Mouse (Mus musculus) limb, embryonic 10.5 days (tissue): ENCODE results near the gene Mpv17l. TPM values are rescaled to one million over a fixed set of nuclear protein-coding genes. Genes with fewer than 3 reads are reported as not detected.
"Not testable (repeated sequence)": the region's sequence is repeated elsewhere in the genome, so short reads cannot be mapped to it uniquely, and the experiment has no call there.

Source experiments
- DNase-seq: peaks from one replicate; pipeline ENCODE4 v3.0.0-alpha.2; 2017; ENCODE audit warnings: low spot score
- H3K27ac ChIP-seq: fragments of 300-500 bp; sonication (generic); 2 replicates; pipeline ENCODE4 v1.5.1; 2016; ENCODE audit warnings: mild to moderate bottlenecking
- H3K27me3 ChIP-seq: fragments of 300-500 bp; sonication (generic); 2 replicates; pipeline ENCODE4 v1.6.1; 2016; ENCODE audit warnings: low read depth, mild to moderate bottlenecking; ENCODE audit not compliant: poor library complexity, severe bottlenecking
- H3K36me3 ChIP-seq: fragments of 300-500 bp; sonication (generic); 2 replicates; pipeline ENCODE4 v1.6.1; 2016; ENCODE audit warnings: mild to moderate bottlenecking, moderate library complexity
- H3K4me1 ChIP-seq: fragments of 300-500 bp; sonication (generic); 2 replicates; pipeline ENCODE4 v1.6.1; 2016
- H3K4me3 ChIP-seq: fragments of 300-500 bp; sonication (generic); 2 replicates; pipeline ENCODE4 v1.5.1; 2016; ENCODE audit warnings: mild to moderate bottlenecking, moderate library complexity
- H3K9me3 ChIP-seq: fragments of 300-500 bp; sonication (generic); replicated peaks from 2 replicates; pipeline ENCODE4 v1.6.1; 2016; ENCODE audit warnings: mild to moderate bottlenecking
- WGBS: fragments of 180-500 bp; shearing (Covaris S2); methylation state at CpG from one replicate; pipeline ENCODE4 v1.1.7; 2016; 5-methylcytosine and 5-hydroxymethylcytosine counted together
- polyA plus RNA-seq: library from polyadenylated mRNA; unstranded; fragments of >200 nt; fragmentation: Nextera tagmentation; extraction: Ambion mirVana; gene quantifications from 2 replicates; pipeline ENCODE4 v1.2.1, GENCODE M21; 2016

Gene Mpv17l
- polyA plus RNA-seq, 1 experiment from 2014 or later, result 2.8 TPM

GRCm38 (mm10) chr16:13898981-13899380 lies 4.0 kb upstream of the Mpv17l start:
- Histone ChIP-seq H3K9me3 (no peaks in the 10 kb centered on the region), H3K4me3 (no peak overlapping the region), H3K27me3 (no peaks in the 10 kb centered on the region), H3K27ac (no peak overlapping the region), H3K4me1 (peaks cover 24% of the 10 kb centered on the region), H3K36me3 (no peaks in the 10 kb centered on the region)
- no peak for DNase-seq
- WGBS, result 70% methylated on average over 2 of the region's 2 CpGs

GRCm38 (mm10) chr16:13902397-13902831 lies 547 bp upstream of the Mpv17l start:
- H3K9me3 ChIP-seq, result no peaks in the 10 kb centered on the region
- no peaks in the 10 kb centered on the region for H3K36me3 ChIP-seq
- H3K27me3 ChIP-seq, result no peaks in the 10 kb centered on the region
- H3K27ac ChIP-seq, result peak overlapping the region; percentile 90
- WGBS, result under 1% methylated on average over 30 of the region's 30 CpGs
- H3K4me1 ChIP-seq, result peaks cover 14% of the 10 kb centered on the region
- H3K4me3 ChIP-seq, result peak overlapping the region; percentile 89
- DNase-seq, result no peak

- Histone ChIP-seq H3K9me3 (no peaks in the 10 kb centered on the region), H3K4me1 (peaks cover 14% of the 10 kb centered on the region), H3K4me3 (peak overlapping the region; percentile 89), H3K27me3 (no peaks in the 10 kb centered on the region), H3K36me3 (no peaks in the 10 kb centered on the region), H3K27ac (peak overlapping the region; percentile 90)
- DNase-seq, result no peak
- 6% methylated on average over 8 of the region's 8 CpGs for WGBS
These were observed 527 bp downstream of the Mpv17l start for GRCm38 (mm10) chr16:13903488-13903887.

DNA sequence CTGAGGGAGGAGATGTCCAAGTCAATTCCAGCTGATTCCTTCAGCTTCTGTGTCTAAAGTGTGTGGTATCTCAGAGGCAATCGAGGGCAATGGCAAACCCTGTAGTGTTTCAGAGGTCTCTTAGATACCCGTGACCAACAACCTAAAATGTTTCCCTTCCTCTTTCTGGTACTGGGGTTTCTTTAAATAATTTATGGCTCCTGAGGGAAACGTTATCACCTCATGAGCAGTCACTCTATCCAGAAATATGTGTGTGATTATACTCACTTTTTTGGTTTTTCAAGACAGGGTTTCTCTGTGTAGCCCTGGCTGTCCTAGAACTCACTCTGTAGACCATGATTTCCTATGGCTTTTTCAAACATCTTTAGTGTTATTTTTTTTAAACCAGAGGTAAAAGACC lies 4.3 kb downstream of the Mpv17l start:
- DNase-seq, result no peak
- Histone ChIP-seq H3K27me3 (no peaks in the 10 kb centered on the region), H3K9me3 (no peaks in the 10 kb centered on the region), H3K4me3 (no peak overlapping the region), H3K36me3 (no peaks in the 10 kb centered on the region), H3K27ac (no peak overlapping the region), H3K4me1 (0 out of 2 replicates have a peak, but pooled peaks cover 3% of the 10 kb centered on the region)
- 84% methylated on average over 3 of the region's 3 CpGs for WGBS

DNA sequence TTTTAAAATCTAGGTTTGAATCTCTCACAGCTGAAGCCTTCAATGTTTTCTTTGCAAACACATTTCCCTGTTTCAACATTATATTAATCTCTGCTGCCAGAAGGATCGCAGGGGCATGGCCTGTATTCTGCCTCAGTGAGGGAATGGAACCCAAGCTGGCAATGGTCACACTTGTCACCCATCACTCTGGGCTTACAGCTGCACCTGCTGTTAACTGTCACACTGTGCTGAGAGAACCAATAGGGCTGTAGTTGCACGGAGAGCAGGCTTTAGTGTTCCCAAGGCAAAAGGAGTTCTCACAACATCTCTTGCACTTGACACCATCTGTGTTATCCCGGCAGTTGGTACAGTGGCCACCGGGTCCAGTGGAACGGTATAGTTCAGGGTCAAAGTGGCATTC lies 17.1 kb downstream of the Mpv17l start:
- no peaks in the 10 kb centered on the region for H3K36me3 ChIP-seq
- no peak overlapping the region for H3K4me3 ChIP-seq
- no peak for DNase-seq
- no peaks in the 10 kb centered on the region for H3K9me3 ChIP-seq
- 90% methylated on average over 5 of the region's 5 CpGs for WGBS
- no peak overlapping the region for H3K27ac ChIP-seq
- no peaks in the 10 kb centered on the region for H3K27me3 ChIP-seq
- H3K4me1 ChIP-seq, result no peaks in the 10 kb centered on the region

GRCm38 (mm10) chr16:13921063-13921462 lies 18.1 kb downstream of the Mpv17l start:
- Histone ChIP-seq H3K4me1 (no peaks in the 10 kb centered on the region), H3K36me3 (no peaks in the 10 kb centered on the region), H3K4me3 (no peak overlapping the region), H3K27me3 (no peaks in the 10 kb centered on the region), H3K27ac (no peak overlapping the region), H3K9me3 (no peaks in the 10 kb centered on the region)
- DNase-seq, result no peak
- 91% methylated on average over 6 of the region's 6 CpGs for WGBS

- no peak for DNase-seq
- Histone ChIP-seq H3K27ac (no peak overlapping the region), H3K4me1 (no peaks in the 10 kb centered on the region), H3K27me3 (no peaks in the 10 kb centered on the region), H3K9me3 (no peaks in the 10 kb centered on the region), H3K36me3 (no peaks in the 10 kb centered on the region), H3K4me3 (no peak overlapping the region)
- WGBS, result 94% methylated on average over 7 of the region's 7 CpGs
These were observed 18.8 kb downstream of the Mpv17l start for GRCm38 (mm10) chr16:13921781-13922180.

DNA sequence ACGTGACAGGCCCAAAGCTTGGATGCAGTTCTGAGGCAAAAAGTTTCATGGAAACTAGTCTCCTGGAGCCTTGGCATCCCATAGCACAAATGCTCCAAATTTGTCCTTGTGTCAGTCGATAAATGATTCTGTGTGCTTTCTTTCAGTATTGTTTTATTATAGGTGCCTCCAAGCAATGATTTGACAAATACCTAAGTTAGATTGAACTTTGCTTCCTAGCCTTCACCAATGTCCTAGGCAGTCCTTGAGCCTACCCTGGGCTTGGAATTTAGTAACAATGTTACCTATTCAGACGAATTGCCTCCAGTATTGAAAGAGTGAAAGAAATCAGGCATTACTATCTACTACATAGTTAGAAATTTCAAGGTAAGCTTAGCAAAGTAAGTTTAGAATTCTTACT lies 19.5 kb downstream of the Mpv17l start:
- not testable (repeated sequence) for H3K4me3 ChIP-seq, H3K36me3 ChIP-seq, H3K27ac ChIP-seq, DNase-seq, H3K27me3 ChIP-seq, H3K4me1 ChIP-seq, H3K9me3 ChIP-seq
- 90% methylated on average over 3 of the region's 3 CpGs for WGBS

- H3K36me3 ChIP-seq, DNase-seq, H3K27me3 ChIP-seq, H3K4me3 ChIP-seq, H3K4me1 ChIP-seq, H3K9me3 ChIP-seq, H3K27ac ChIP-seq: not testable (repeated sequence)
- WGBS, result 98% methylated on average over 5 of the region's 5 CpGs
These were observed 20.0 kb downstream of the Mpv17l start for GRCm38 (mm10) chr16:13922966-13923365.

DNA sequence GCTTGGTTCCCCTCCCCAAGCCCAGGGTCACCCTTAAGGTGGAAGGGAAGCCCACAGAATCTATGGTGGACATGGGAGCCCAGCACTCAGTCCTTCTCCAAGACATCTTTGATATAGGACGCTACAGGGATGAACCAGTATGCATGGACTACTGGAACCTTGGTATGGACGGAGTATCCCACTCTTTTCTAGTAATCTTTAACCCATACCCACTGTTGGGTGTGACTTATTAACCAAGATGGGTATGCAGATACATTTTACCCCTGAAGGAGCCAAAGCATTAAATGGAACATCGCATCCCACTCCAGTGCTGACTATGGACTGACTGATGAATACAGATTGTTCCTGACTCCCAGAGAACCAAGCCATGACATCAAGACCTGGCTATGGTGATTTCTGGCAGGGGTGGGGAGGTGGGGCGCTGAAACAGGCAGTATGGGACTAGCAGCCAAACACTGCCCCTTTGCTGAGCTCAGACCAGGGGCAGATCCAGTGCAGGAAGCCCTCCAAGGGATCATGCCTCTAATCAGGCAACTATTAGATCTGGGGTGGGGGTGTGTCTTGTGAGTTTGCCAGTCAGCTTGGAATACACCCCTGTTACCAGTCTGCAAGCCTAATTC lies 24.6 kb downstream of the Mpv17l start:
- no peak for DNase-seq
- Histone ChIP-seq H3K9me3 (no peaks in the 10 kb centered on the region), H3K36me3 (no peaks in the 10 kb centered on the region), H3K27ac (no peak overlapping the region), H3K4me1 (no peaks in the 10 kb centered on the region), H3K27me3 (no peaks in the 10 kb centered on the region), H3K4me3 (no peak overlapping the region)
- WGBS, result 84% methylated on average over 4 of the region's 4 CpGs

DNA sequence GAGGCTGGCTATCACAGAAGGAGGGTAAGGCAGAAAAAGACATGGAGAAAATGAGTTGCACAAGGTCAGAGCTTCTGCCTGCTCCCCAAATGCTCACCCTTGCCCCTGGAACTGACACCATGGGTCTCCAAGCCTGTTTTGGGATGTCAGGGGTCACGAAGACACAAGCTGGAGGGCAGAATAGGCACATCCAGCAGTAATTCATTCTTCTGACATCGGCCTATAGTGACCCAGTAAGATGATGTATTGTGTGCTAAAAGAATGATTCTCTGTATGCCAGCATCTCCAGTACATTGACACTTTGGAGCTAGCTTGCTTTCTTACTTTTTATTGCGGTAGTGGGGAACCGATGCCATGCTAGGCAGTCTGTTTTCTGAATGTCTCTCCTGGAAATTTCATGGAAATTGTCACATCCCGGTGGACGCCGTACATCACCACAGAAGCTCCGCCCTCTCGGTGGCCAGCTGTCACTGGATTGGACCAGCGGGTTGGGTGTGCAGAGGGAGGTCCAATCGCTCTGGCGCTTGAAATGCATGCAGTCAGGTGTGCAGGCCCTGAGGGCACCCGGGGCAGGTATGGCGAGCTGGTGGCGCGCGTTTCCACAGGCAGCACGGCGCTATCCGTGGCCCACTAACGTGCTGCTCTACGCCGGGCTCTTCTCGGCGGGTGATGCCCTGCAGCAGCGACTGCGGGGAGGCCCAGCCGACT lies 37.3 kb downstream of the Mpv17l start:
- no peaks in the 10 kb centered on the region for H3K9me3 ChIP-seq
- peaks cover 26% of the 10 kb centered on the region for H3K27me3 ChIP-seq
- peaks cover 11% of the 10 kb centered on the region for H3K4me1 ChIP-seq
- H3K4me3 ChIP-seq, result peak overlapping the region; percentile 70
- 5% methylated on average over 28 of the region's 28 CpGs for whole genome bisulfite sequencing
- peak overlapping the region; percentile 70 for H3K27ac ChIP-seq
- peak; percentile 74 for DNase-seq
- no peaks in the 10 kb centered on the region for H3K36me3 ChIP-seq

GRCm38 (mm10) chr16:13940847-13941395 lies 38.0 kb downstream of the Mpv17l start:
- 2% methylated on average over 34 of the region's 34 CpGs for WGBS
- H3K36me3 ChIP-seq, result no peaks in the 10 kb centered on the region
- peak overlapping the region; percentile 70 for H3K4me3 ChIP-seq
- peaks cover 11% of the 10 kb centered on the region for H3K4me1 ChIP-seq
- H3K27me3 ChIP-seq, result peaks cover 26% of the 10 kb centered on the region
- H3K9me3 ChIP-seq, result no peaks in the 10 kb centered on the region
- peak overlapping the region; percentile 70 for H3K27ac ChIP-seq
- DNase-seq, result no peak

DNA sequence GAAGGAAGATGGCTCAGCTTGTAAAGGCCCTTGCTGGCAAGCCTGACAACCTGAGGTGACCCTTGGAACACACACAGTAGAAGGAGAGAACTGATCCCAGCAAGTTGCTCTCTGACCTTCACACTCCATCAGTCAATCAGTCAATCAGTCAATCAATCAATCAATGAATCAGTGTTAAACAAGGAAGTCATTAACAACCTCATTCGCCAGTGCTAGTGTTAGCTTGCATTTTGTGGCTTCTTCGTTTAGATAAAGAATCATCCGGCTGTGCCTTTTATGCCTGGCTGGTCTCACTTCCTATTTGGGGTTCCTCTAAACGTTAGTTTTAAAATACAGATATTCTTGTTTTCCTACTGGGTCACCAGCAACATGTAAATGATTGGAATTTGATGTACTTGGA lies 41.2 kb downstream of the Mpv17l start:
- Histone ChIP-seq H3K27ac (no peak overlapping the region), H3K4me3 (no peak overlapping the region), H3K36me3 (no peaks in the 10 kb centered on the region), H3K4me1 (peaks cover 11% of the 10 kb centered on the region), H3K9me3 (no peaks in the 10 kb centered on the region), H3K27me3 (peaks cover 26% of the 10 kb centered on the region)
- 44% methylated on average over 4 of the region's 4 CpGs for WGBS
- DNase-seq, result no peak
